Mouse (Mus musculus): ENCODE data around the gene Cdk14.

DNA sequence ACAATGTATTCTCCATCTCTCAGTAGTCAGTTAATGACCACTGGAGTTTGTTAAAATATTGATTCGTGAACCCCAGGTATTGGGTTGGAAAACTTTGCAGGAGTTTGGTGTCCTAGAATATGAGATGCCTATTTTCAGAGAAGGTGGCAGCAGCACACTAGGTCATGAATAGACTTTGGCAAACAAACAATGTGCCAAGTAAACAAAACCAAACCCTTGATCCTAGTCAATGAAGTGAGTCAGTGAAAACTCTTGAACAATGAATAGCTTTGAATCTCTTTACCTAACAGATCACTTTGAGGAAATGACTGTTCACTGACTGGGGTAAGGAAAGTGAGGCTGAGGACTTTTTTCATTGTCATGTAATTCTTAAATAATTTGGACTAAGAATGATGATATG is 537.3 kb downstream of the Cdk14 start:
- TF ChIP-seq CTCF (IDR thresholded peaks at IDR 0.05; ENCODE audit: low read depth, low read length) (no peak), POLR2A (IDR thresholded peaks at IDR 0.05; ENCODE audit: insufficient read depth, low read length) (no peak)
